Mouse (Mus musculus): ENCODE data around the gene Timd4.

Gene Timd4

GRCm38 (mm10) chr11:46846661-46847060 is 36.1 kb downstream of the Timd4 start:
- TF ChIP-seq NANOG (IDR thresholded peaks at IDR 0.05; ENCODE audit: borderline replicate concordance, low read length) (no peak), CTCF (conservative IDR thresholded peaks at IDR 0.05; ENCODE audit: low read length) (no peak), POU5F1 (IDR thresholded peaks at IDR 0.05; ENCODE audit: borderline replicate concordance, low read length) (no peak)
- peaks cover 26% of the 10 kb centered on the region for H3K4me1 ChIP-seq (replicated peaks; ENCODE audit: low read depth, low read length)

GRCm38 (mm10) chr11:46847827-46848220 is 37.2 kb downstream of the Timd4 start:
- peaks cover 26% of the 10 kb centered on the region for H3K4me1 ChIP-seq (replicated peaks; ENCODE audit: low read depth, low read length)
- no peak for TF ChIP-seq NANOG (IDR thresholded peaks at IDR 0.05; ENCODE audit: borderline replicate concordance, low read length)
- TF ChIP-seq POU5F1 (IDR thresholded peaks at IDR 0.05; ENCODE audit: borderline replicate concordance, low read length) = no peak
- TF ChIP-seq CTCF (conservative IDR thresholded peaks at IDR 0.05; ENCODE audit: low read length) = no peak

More at GRCm38 (mm10) chr11:46846661-46847060, 36.1 kb downstream of the Timd4 start:
- H3K9me3 ChIP-seq (ENCODE audit: low read length) = no peaks in the 10 kb centered on the region
- no peaks in the 10 kb centered on the region for H3K27me3 ChIP-seq (ENCODE audit: insufficient read depth, low read length)
- H3K36me3 ChIP-seq (ENCODE audit: insufficient read depth, low read length) = no peaks in the 10 kb centered on the region
- no peak overlapping the region for H3K4me3 ChIP-seq (replicated peaks; ENCODE audit: low read length)

GRCm38 (mm10) chr11:46848221-46848971 is 37.8 kb downstream of the Timd4 start:
- Histone ChIP-seq H3K36me3 (ENCODE audit: insufficient read depth, low read length) (no peaks in the 10 kb centered on the region), H3K4me3 (replicated peaks; ENCODE audit: low read length) (no peak overlapping the region), H3K27me3 (ENCODE audit: insufficient read depth, low read length) (no peaks in the 10 kb centered on the region), H3K9me3 (ENCODE audit: low read length) (no peaks in the 10 kb centered on the region), H3K4me1 (replicated peaks; ENCODE audit: low read depth, low read length) (peaks cover 26% of the 10 kb centered on the region)
- TF ChIP-seq POU5F1 (IDR thresholded peaks at IDR 0.05; ENCODE audit: borderline replicate concordance, low read length) (no peak), NANOG (IDR thresholded peaks at IDR 0.05; ENCODE audit: borderline replicate concordance, low read length) (no peak), CTCF (conservative IDR thresholded peaks at IDR 0.05; ENCODE audit: low read length) (no peak)

More at GRCm38 (mm10) chr11:46847827-46848220, 37.2 kb downstream of the Timd4 start:
- no peak overlapping the region for H3K4me3 ChIP-seq (replicated peaks; ENCODE audit: low read length)
- H3K27me3 ChIP-seq (ENCODE audit: insufficient read depth, low read length) = no peaks in the 10 kb centered on the region
- H3K9me3 ChIP-seq (ENCODE audit: low read length) = no peaks in the 10 kb centered on the region
- H3K36me3 ChIP-seq (ENCODE audit: insufficient read depth, low read length) = no peaks in the 10 kb centered on the region

- Histone ChIP-seq H3K4me1 (replicated peaks; ENCODE audit: low read depth, low read length) (peaks cover 6% of the 10 kb centered on the region), H3K36me3 (ENCODE audit: insufficient read depth, low read length) (no peaks in the 10 kb centered on the region), H3K9me3 (ENCODE audit: low read length) (no peaks in the 10 kb centered on the region), H3K4me3 (replicated peaks; ENCODE audit: low read length) (no peak overlapping the region), H3K27me3 (ENCODE audit: insufficient read depth, low read length) (peaks cover 3% of the 10 kb centered on the region; the same call in 1 of the 2 replicates)
- TF ChIP-seq CTCF (conservative IDR thresholded peaks at IDR 0.05; ENCODE audit: low read length) (peak; percentile 9; the same call in 1 of the 2 replicates), POU5F1 (IDR thresholded peaks at IDR 0.05; ENCODE audit: borderline replicate concordance, low read length) (no peak), NANOG (IDR thresholded peaks at IDR 0.05; ENCODE audit: borderline replicate concordance, low read length) (no peak)
Measured at GRCm38 (mm10) chr11:46864809-46865208, 54.2 kb downstream of the Timd4 start.

- Histone ChIP-seq H3K4me3 (replicated peaks; ENCODE audit: low read length) (no peak overlapping the region), H3K36me3 (ENCODE audit: insufficient read depth, low read length) (no peaks in the 10 kb centered on the region)
- TF ChIP-seq CTCF (conservative IDR thresholded peaks at IDR 0.05; ENCODE audit: low read length) (no peak), POU5F1 (IDR thresholded peaks at IDR 0.05; ENCODE audit: borderline replicate concordance, low read length) (no peak), NANOG (IDR thresholded peaks at IDR 0.05; ENCODE audit: borderline replicate concordance, low read length) (no peak)
Measured at GRCm38 (mm10) chr11:46868594-46868993, 58.0 kb downstream of the Timd4 start.

DNA sequence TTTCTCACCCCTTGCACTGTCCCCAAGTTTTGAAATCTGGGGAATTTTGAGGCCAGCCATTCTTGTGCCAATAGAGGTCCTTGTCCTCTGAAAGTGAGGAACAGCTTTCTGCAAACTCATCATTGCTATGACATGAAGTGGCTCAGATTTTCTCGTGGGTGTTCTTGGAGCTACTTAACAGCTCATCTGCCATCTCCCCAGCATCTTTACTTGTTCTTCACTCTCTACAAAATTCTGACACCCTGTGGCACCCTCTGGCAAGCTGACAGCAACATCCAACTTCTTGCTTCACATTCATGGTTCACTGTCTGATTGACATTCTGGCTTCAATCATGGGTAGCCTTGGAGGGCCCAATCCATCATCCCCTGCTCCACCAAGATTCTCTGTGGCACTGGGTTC is 65.2 kb downstream of the Timd4 start:
- H3K27me3 ChIP-seq (ENCODE audit: insufficient read depth, low read length) = no peaks in the 10 kb centered on the region
- no peaks in the 10 kb centered on the region for H3K36me3 ChIP-seq (ENCODE audit: insufficient read depth, low read length)
- peaks cover 6% of the 10 kb centered on the region; the same call in 1 of the 2 replicates for H3K9me3 ChIP-seq (ENCODE audit: low read length)
- no peak overlapping the region for H3K4me3 ChIP-seq (replicated peaks; ENCODE audit: low read length)
- H3K4me1 ChIP-seq (replicated peaks; ENCODE audit: low read depth, low read length) = peaks cover 3% of the 10 kb centered on the region; the same call in 1 of the 2 replicates
- TF ChIP-seq CTCF (conservative IDR thresholded peaks at IDR 0.05; ENCODE audit: low read length) = no peak
- TF ChIP-seq NANOG (IDR thresholded peaks at IDR 0.05; ENCODE audit: borderline replicate concordance, low read length) = no peak
- no peak for TF ChIP-seq POU5F1 (IDR thresholded peaks at IDR 0.05; ENCODE audit: borderline replicate concordance, low read length)

More at GRCm38 (mm10) chr11:46868594-46868993, 58.0 kb downstream of the Timd4 start:
- Histone ChIP-seq H3K27me3 (ENCODE audit: insufficient read depth, low read length) (peaks cover 3% of the 10 kb centered on the region; the same call in 1 of the 2 replicates), H3K9me3 (ENCODE audit: low read length) (no peaks in the 10 kb centered on the region), H3K4me1 (replicated peaks; ENCODE audit: low read depth, low read length) (peaks cover 7% of the 10 kb centered on the region)

- H3K4me1 ChIP-seq (replicated peaks; ENCODE audit: low read depth, low read length) = no peaks in the 10 kb centered on the region
- H3K9me3 ChIP-seq (ENCODE audit: low read length) = no peaks in the 10 kb centered on the region
- no peaks in the 10 kb centered on the region for H3K36me3 ChIP-seq (ENCODE audit: insufficient read depth, low read length)
- no peak for TF ChIP-seq CTCF (conservative IDR thresholded peaks at IDR 0.05; ENCODE audit: low read length)
- TF ChIP-seq POU5F1 (IDR thresholded peaks at IDR 0.05; ENCODE audit: borderline replicate concordance, low read length) = no peak
- TF ChIP-seq NANOG (IDR thresholded peaks at IDR 0.05; ENCODE audit: borderline replicate concordance, low read length) = no peak
- H3K27me3 ChIP-seq (ENCODE audit: insufficient read depth, low read length) = no peaks in the 10 kb centered on the region
- H3K4me3 ChIP-seq (replicated peaks; ENCODE audit: low read length) = no peak overlapping the region
Measured at GRCm38 (mm10) chr11:46882456-46882855, 71.9 kb downstream of the Timd4 start.

DNA sequence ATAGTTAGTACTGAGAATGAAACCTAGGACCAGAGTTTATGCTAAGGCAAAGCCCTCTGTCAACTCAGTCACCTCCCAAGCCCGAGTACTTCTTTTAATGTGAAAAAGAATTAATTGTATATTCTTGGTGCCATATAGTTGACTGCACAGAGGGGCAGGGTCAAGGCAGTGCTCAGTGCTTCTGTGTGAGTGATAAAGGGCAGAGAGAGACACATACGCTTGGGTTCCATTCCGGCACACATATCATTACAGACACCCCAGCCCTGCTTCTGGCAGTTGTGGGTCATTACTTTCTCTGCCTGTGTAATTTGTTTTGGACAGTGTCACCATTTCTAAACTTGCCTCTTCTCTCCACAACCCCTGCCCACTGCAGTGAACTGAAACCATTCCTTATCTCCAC is 78.5 kb downstream of the Timd4 start:
- no peak overlapping the region for H3K4me3 ChIP-seq (replicated peaks; ENCODE audit: low read length)

More for the DNA sequence above, 78.5 kb downstream of the Timd4 start:
- Histone ChIP-seq H3K4me1 (replicated peaks; ENCODE audit: low read depth, low read length) (no peaks in the 10 kb centered on the region), H3K27me3 (ENCODE audit: insufficient read depth, low read length) (no peaks in the 10 kb centered on the region), H3K9me3 (ENCODE audit: low read length) (no peaks in the 10 kb centered on the region), H3K36me3 (ENCODE audit: insufficient read depth, low read length) (no peaks in the 10 kb centered on the region)
- TF ChIP-seq POU5F1 (IDR thresholded peaks at IDR 0.05; ENCODE audit: borderline replicate concordance, low read length) = no peak
- TF ChIP-seq NANOG (IDR thresholded peaks at IDR 0.05; ENCODE audit: borderline replicate concordance, low read length) = no peak
- TF ChIP-seq CTCF (conservative IDR thresholded peaks at IDR 0.05; ENCODE audit: low read length) = no peak

All from E14TG2a.4 (cell line).